32 mouse cellular contexts compared by ENCODE assay signal in genomic region chr8:108863440-108863839, GRCm38 (mm10).
A peak's percentile ranks its signal among the peaks of the same experiment; 100 is the strongest.
DNase-seq lines count a peak whose midpoint lies in the region; ATAC-seq and TF ChIP-seq lines count a peak whose summit lies in the region.
"Had no signal": no experiment of that assay in that cellular context is flagged by ENCODE, and none has a peak within 500 bp of the region (broad histone marks: within the 10 kb centered on the region; RNA-seq: fewer than 3 reads in every experiment).

No protein-coding gene starts in this region.

- DNase-seq in hindbrain, embryonic 10.5 days (ENCODE audit: low spot score): no peak
- DNase-seq in midbrain, embryonic 14.5 days: no peak
- no peak for DNase-seq in midbrain, embryonic 11.5 days (ENCODE audit: low spot score, missing footprints)
- no peak for DNase-seq in forebrain, postnatal 0 days
- DNase-seq in heart, embryonic 10.5 days (ENCODE audit: low spot score): no peak
- DNase-seq: adrenal gland, adult 2 months; adrenal gland, postnatal 36 days; B cell, adult 2 months; cerebellum, adult 18-20 months; cerebellum, postnatal 10 days; gastrocnemius, adult 2 months; gastrocnemius, postnatal 36 days; heart, adult 18-20 months; kidney, adult 2 months; kidney, postnatal 4 days; left cerebral cortex, postnatal 4 days; liver, embryonic 13.5 days; lung, adult 18-20 months; lung, postnatal 4 days; right cerebral cortex, adult 18-20 months; thymus, adult 18-20 months; thymus, postnatal 25 days had no signal

- 0 out of 2 replicates have a peak overlapping the region, but pooled peaks have one; percentile 4 for H3K27ac ChIP-seq in hindbrain, embryonic 10.5 days
- H3K27ac ChIP-seq in hindbrain, embryonic 16.5 days (ENCODE audit: low read depth, low read length): no peak overlapping the region
- peak overlapping the region; percentile 52 for H3K27ac ChIP-seq in midbrain, embryonic 14.5 days (replicated peaks; ENCODE audit: low read depth, low read length)
- H3K27ac ChIP-seq in midbrain, embryonic 11.5 days (ENCODE audit: low read depth, low read length): no peak overlapping the region
- H3K27ac ChIP-seq in forebrain, postnatal 0 days (ENCODE audit: low read depth, low read length): no peak overlapping the region
- H3K27ac ChIP-seq in neural tube, embryonic 15.5 days (replicated peaks): 0 out of 2 replicates have a peak overlapping the region, but pooled peaks have one; percentile 19
- no peak overlapping the region for H3K27ac ChIP-seq in heart, embryonic 10.5 days
- H3K27ac ChIP-seq: gastrocnemius, adult 2 months; kidney, postnatal 0 days; limb, embryonic 15.5 days; liver, embryonic 13.5 days; stomach, postnatal 0 days had no signal

- peaks cover 29% of the 10 kb centered on the region for H3K36me3 ChIP-seq in hindbrain, embryonic 10.5 days
- no peaks in the 10 kb centered on the region for H3K36me3 ChIP-seq in hindbrain, embryonic 16.5 days (ENCODE audit: control insufficient read depth, insufficient read depth, low read length)
- peaks cover 29% of the 10 kb centered on the region for H3K36me3 ChIP-seq in midbrain, embryonic 14.5 days (ENCODE audit: control insufficient read depth, insufficient read depth, low read length)
- 0 out of 2 replicates have a peak, but pooled peaks cover 3% of the 10 kb centered on the region for H3K36me3 ChIP-seq in midbrain, embryonic 11.5 days (ENCODE audit: control insufficient read depth, insufficient read depth, low read length)
- no peaks in the 10 kb centered on the region for H3K36me3 ChIP-seq in forebrain, postnatal 0 days (ENCODE audit: insufficient read depth)
- no peaks in the 10 kb centered on the region for H3K36me3 ChIP-seq in neural tube, embryonic 15.5 days
- 0 out of 2 replicates have a peak, but pooled peaks cover 7% of the 10 kb centered on the region for H3K36me3 ChIP-seq in heart, embryonic 10.5 days
- H3K36me3 ChIP-seq: liver, embryonic 13.5 days had no signal

- WGBS in hindbrain, embryonic 10.5 days: 92% methylated on average over 10 of the region's 10 CpGs
- WGBS in hindbrain, embryonic 16.5 days: 85% methylated on average over 10 of the region's 10 CpGs
- 95% methylated on average over 10 of the region's 10 CpGs for WGBS in midbrain, embryonic 14.5 days
- 97% methylated on average over 10 of the region's 10 CpGs for WGBS in midbrain, embryonic 11.5 days
- 49% methylated on average over 10 of the region's 10 CpGs for WGBS in forebrain, postnatal 0 days
- 84% methylated on average over 10 of the region's 10 CpGs for WGBS in neural tube, embryonic 15.5 days
- WGBS in heart, embryonic 10.5 days: 94% methylated on average over 10 of the region's 10 CpGs

- H3K27me3 ChIP-seq in hindbrain, embryonic 10.5 days (ENCODE audit: insufficient read depth, poor library complexity, severe bottlenecking): no peaks in the 10 kb centered on the region
- no peaks in the 10 kb centered on the region for H3K27me3 ChIP-seq in hindbrain, embryonic 16.5 days (replicated peaks; ENCODE audit: control insufficient read depth, insufficient read depth, low read length)
- H3K27me3 ChIP-seq in midbrain, embryonic 14.5 days (ENCODE audit: control insufficient read depth, insufficient read depth, low read length): no peaks in the 10 kb centered on the region
- H3K27me3 ChIP-seq in midbrain, embryonic 11.5 days (ENCODE audit: control insufficient read depth, insufficient read depth, low read length): no peaks in the 10 kb centered on the region
- no peaks in the 10 kb centered on the region for H3K27me3 ChIP-seq in forebrain, postnatal 0 days (ENCODE audit: insufficient read depth, low read length)
- no peaks in the 10 kb centered on the region for H3K27me3 ChIP-seq in neural tube, embryonic 15.5 days (replicated peaks)
- no peaks in the 10 kb centered on the region for H3K27me3 ChIP-seq in heart, embryonic 10.5 days (ENCODE audit: insufficient read depth, poor library complexity, severe bottlenecking)
- H3K27me3 ChIP-seq: heart, embryonic 12.5 days; limb, embryonic 15.5 days; liver, embryonic 13.5 days; megakaryocyte, embryonic 14.5 days had no signal

- H3K4me3 ChIP-seq in hindbrain, embryonic 10.5 days: no peak overlapping the region
- H3K4me3 ChIP-seq in hindbrain, embryonic 16.5 days (ENCODE audit: low read length): no peak overlapping the region
- no peak overlapping the region for H3K4me3 ChIP-seq in midbrain, embryonic 14.5 days (replicated peaks; ENCODE audit: low read depth, low read length)
- no peak overlapping the region for H3K4me3 ChIP-seq in midbrain, embryonic 11.5 days (ENCODE audit: low read depth, low read length)
- H3K4me3 ChIP-seq in forebrain, postnatal 0 days (ENCODE audit: low read depth, low read length): no peak overlapping the region
- H3K4me3 ChIP-seq in neural tube, embryonic 15.5 days (replicated peaks): no peak overlapping the region
- no peak overlapping the region for H3K4me3 ChIP-seq in heart, embryonic 10.5 days
- H3K4me3 ChIP-seq: gastrocnemius, adult 2 months; heart, embryonic 12.5 days; limb, embryonic 15.5 days; liver, embryonic 13.5 days; megakaryocyte, embryonic 14.5 days had no signal

- no peak for TF ChIP-seq CTCF in forebrain, postnatal 0 days (IDR thresholded peaks at IDR 0.05; ENCODE audit: low read depth)

- ATAC-seq in hindbrain, embryonic 16.5 days: no peak
- ATAC-seq in midbrain, embryonic 14.5 days (ENCODE audit: low FRiP score, low TSS enrichment): no peak
- no peak for ATAC-seq in midbrain, embryonic 11.5 days (ENCODE audit: low FRiP score)
- peak; percentile 43; the same call in 1 of the 2 replicates for ATAC-seq in forebrain, postnatal 0 days
- ATAC-seq in neural tube, embryonic 15.5 days (ENCODE audit: low FRiP score): no peak
- ATAC-seq: activated CD4-positive, CD25-positive, alpha-beta regulatory T cell, adult 4 months; inflammation-experienced regulatory T-cells, adult 6 months; lung, postnatal 0 days had no signal

- H3K9ac ChIP-seq in hindbrain, embryonic 16.5 days (ENCODE audit: low read depth, low read length): no peak overlapping the region
- H3K9ac ChIP-seq in midbrain, embryonic 14.5 days (replicated peaks; ENCODE audit: low read length): no peak overlapping the region
- no peak overlapping the region for H3K9ac ChIP-seq in midbrain, embryonic 11.5 days (ENCODE audit: low read length)
- H3K9ac ChIP-seq in forebrain, postnatal 0 days: no peak overlapping the region
- H3K9ac ChIP-seq in neural tube, embryonic 15.5 days (replicated peaks): no peak overlapping the region
- H3K9ac ChIP-seq: heart, embryonic 12.5 days; limb, embryonic 15.5 days; liver, embryonic 13.5 days had no signal

- H3K4me2 ChIP-seq in hindbrain, embryonic 16.5 days (ENCODE audit: low read length): no peak overlapping the region
- no peak overlapping the region for H3K4me2 ChIP-seq in midbrain, embryonic 14.5 days (ENCODE audit: low read length)
- H3K4me2 ChIP-seq in midbrain, embryonic 11.5 days: no peak overlapping the region
- no peak overlapping the region for H3K4me2 ChIP-seq in forebrain, postnatal 0 days (ENCODE audit: low read depth)
- H3K4me2 ChIP-seq in neural tube, embryonic 15.5 days: no peak overlapping the region
- H3K4me2 ChIP-seq: heart, embryonic 12.5 days; limb, embryonic 15.5 days; liver, embryonic 13.5 days had no signal

- peaks cover 63% of the 10 kb centered on the region for H3K4me1 ChIP-seq in hindbrain, embryonic 10.5 days (replicated peaks)
- no peaks in the 10 kb centered on the region for H3K4me1 ChIP-seq in hindbrain, embryonic 16.5 days (ENCODE audit: control insufficient read depth, insufficient read depth, low read depth, low read length)
- peaks cover 14% of the 10 kb centered on the region; the same call in 1 of the 2 replicates for H3K4me1 ChIP-seq in midbrain, embryonic 14.5 days (ENCODE audit: control insufficient read depth, insufficient read depth, low read length)
- peaks cover 21% of the 10 kb centered on the region for H3K4me1 ChIP-seq in midbrain, embryonic 11.5 days (ENCODE audit: control insufficient read depth, insufficient read depth, low read length)
- peaks cover 12% of the 10 kb centered on the region; the same call in 1 of the 2 replicates for H3K4me1 ChIP-seq in forebrain, postnatal 0 days (ENCODE audit: insufficient read depth)
- peaks cover 17% of the 10 kb centered on the region for H3K4me1 ChIP-seq in neural tube, embryonic 15.5 days
- H3K4me1 ChIP-seq in heart, embryonic 10.5 days: peaks cover 30% of the 10 kb centered on the region

- no peaks in the 10 kb centered on the region for H3K9me3 ChIP-seq in hindbrain, embryonic 10.5 days
- H3K9me3 ChIP-seq in hindbrain, embryonic 16.5 days (ENCODE audit: control insufficient read depth, low read length): no peaks in the 10 kb centered on the region
- H3K9me3 ChIP-seq in midbrain, embryonic 14.5 days (ENCODE audit: control insufficient read depth, low read length): no peaks in the 10 kb centered on the region
- no peaks in the 10 kb centered on the region for H3K9me3 ChIP-seq in midbrain, embryonic 11.5 days (ENCODE audit: control insufficient read depth, low read length)
- H3K9me3 ChIP-seq in forebrain, postnatal 0 days (ENCODE audit: low read length): no peaks in the 10 kb centered on the region
- H3K9me3 ChIP-seq in neural tube, embryonic 15.5 days (replicated peaks): no peaks in the 10 kb centered on the region
- H3K9me3 ChIP-seq in heart, embryonic 10.5 days: no peaks in the 10 kb centered on the region
- H3K9me3 ChIP-seq: heart, embryonic 12.5 days; limb, embryonic 15.5 days; liver, embryonic 13.5 days; megakaryocyte, embryonic 14.5 days had no signal

Comparison
In these comparisons a context has a peak if more than half of its experiments do, and no peak if none do; other contexts are left out.
1. H3K27ac ChIP-seq: peak in hindbrain, embryonic 10.5 days (single experiment), midbrain, embryonic 14.5 days (single experiment) and neural tube, embryonic 15.5 days (single experiment); none in hindbrain, embryonic 16.5 days (single experiment), midbrain, embryonic 11.5 days (single experiment), forebrain, postnatal 0 days (single experiment) and heart, embryonic 10.5 days (single experiment).